Mouse (Mus musculus) liver, embryonic 15.5 days (tissue): ENCODE results near the gene Tmprss12. TPM values are rescaled to one million over a fixed set of nuclear protein-coding genes. Genes with fewer than 3 reads are reported as not detected.

Experiments
- ATAC-seq: fragments of 200-750 bp; cut with Nextera tagmentation; 2 replicates; pipeline ENCODE4 v1.8.0; 2017; ENCODE audit warnings: moderate number of reproducible peaks, mild to moderate bottlenecking, moderate library complexity; ENCODE audit not compliant: insufficient read depth
- H3K27ac ChIP-seq: fragments of 300-500 bp; sonication (generic); replicated peaks from 2 replicates; pipeline ENCODE4 v1.5.1; 2015; ENCODE audit warnings: mild to moderate bottlenecking, inconsistent platforms
- H3K27me3 ChIP-seq: fragments of 300-500 bp; sonication (generic); 2 replicates; pipeline ENCODE4 v1.6.1; 2015; ENCODE audit warnings: mild to moderate bottlenecking, inconsistent platforms
- H3K36me3 ChIP-seq: fragments of 300-500 bp; sonication (generic); replicated peaks from 2 replicates; pipeline ENCODE4 v1.6.1; 2015; ENCODE audit warnings: moderate library complexity, mild to moderate bottlenecking, inconsistent platforms
- H3K4me1 ChIP-seq: fragments of 300-500 bp; sonication (generic); replicated peaks from 2 replicates; pipeline ENCODE4 v1.6.1; 2015; ENCODE audit warnings: inconsistent platforms
- H3K4me2 ChIP-seq: fragments of 300-500 bp; sonication (generic); 2 replicates; pipeline ENCODE4 v1.6.1; 2015; ENCODE audit warnings: moderate library complexity, mild to moderate bottlenecking, inconsistent platforms
- H3K4me3 ChIP-seq: fragments of 300-500 bp; sonication (generic); replicated peaks from 2 replicates; pipeline ENCODE4 v1.5.1; 2015; ENCODE audit warnings: mild to moderate bottlenecking, inconsistent platforms
- H3K9ac ChIP-seq: fragments of 300-500 bp; sonication (generic); 2 replicates; pipeline ENCODE4 v1.6.1; 2015; ENCODE audit warnings: moderate library complexity, mild to moderate bottlenecking, inconsistent platforms
- H3K9me3 ChIP-seq: fragments of 300-500 bp; sonication (generic); replicated peaks from 2 replicates; pipeline ENCODE4 v1.6.1; 2016; ENCODE audit warnings: inconsistent platforms
- WGBS: fragments of 180-500 bp; shearing (Covaris S2); methylation state at CpG from one replicate; pipeline ENCODE4 v1.1.7; 2015; ENCODE audit warnings: mixed read lengths; ENCODE audit not compliant: insufficient replicate concordance; 5-methylcytosine and 5-hydroxymethylcytosine counted together
- polyA plus RNA-seq: library from polyadenylated mRNA; unstranded; fragments of >200 nt; fragmentation: Nextera tagmentation; extraction: Ambion mirVana; gene quantifications from 2 replicates; pipeline ENCODE4 v1.2.1, GENCODE M21; 2015

The Tmprss12 gene
- polyA plus RNA-seq: not detected in 2 replicates

- Histone ChIP-seq H3K27me3 (no peaks in the 10 kb centered on the region), H3K9me3 (0 out of 2 replicates have a peak, but pooled peaks cover 2% of the 10 kb centered on the region), H3K9ac (no peak within 1 kb of the TSS), H3K4me2 (no peak within 1 kb of the TSS), H3K4me3 (no peak within 1 kb of the TSS), H3K4me1 (no peaks in the 10 kb centered on the region), H3K36me3 (no peaks in the 10 kb centered on the region), H3K27ac (no peak within 1 kb of the TSS)
- ATAC-seq: no peak
- WGBS: 83% methylated on average over 20 of the region's 20 CpGs
These were observed at the start of gene Tmprss12 for GRCm38 (mm10) chr15:100280626-100281025. Tmprss12 (plus strand) TSS chr15:100280837.

- Histone ChIP-seq H3K4me3 (no peak overlapping the region; the same call in 1 of the 2 replicates), H3K27ac (0 out of 2 replicates have a peak overlapping the region, but pooled peaks have one; percentile 19), H3K4me2 (no peak overlapping the region; the same call in 1 of the 2 replicates), H3K4me1 (peaks cover 65% of the 10 kb centered on the region), H3K9ac (no peak overlapping the region), H3K36me3 (peaks cover 49% of the 10 kb centered on the region), H3K27me3 (no peaks in the 10 kb centered on the region), H3K9me3 (no peaks in the 10 kb centered on the region)
- no peak for ATAC-seq
- 63% methylated on average over 14 of the region's 14 CpGs for WGBS
These were observed 48.8 kb upstream of the Tmprss12 start for GRCm38 (mm10) chr15:100231616-100232525.

- 47% methylated on average over 12 of the region's 12 CpGs for WGBS
- no peaks in the 10 kb centered on the region for H3K27me3 ChIP-seq
These were observed 45.2 kb upstream of the Tmprss12 start for GRCm38 (mm10) chr15:100235208-100235965.

GRCm38 (mm10) chr15:100236952-100237351, 43.7 kb upstream of the Tmprss12 start:
- no peak for ATAC-seq
- no peak overlapping the region for H3K4me2 ChIP-seq
- H3K9me3 ChIP-seq: no peaks in the 10 kb centered on the region
- H3K36me3 ChIP-seq: peaks cover 98% of the 10 kb centered on the region
- 72% methylated on average over 6 of the region's 6 CpGs for WGBS
- H3K4me1 ChIP-seq: peaks cover 27% of the 10 kb centered on the region
- H3K4me3 ChIP-seq: no peak overlapping the region
- no peak overlapping the region for H3K9ac ChIP-seq
- H3K27ac ChIP-seq: no peak overlapping the region
- H3K27me3 ChIP-seq: no peaks in the 10 kb centered on the region

More at GRCm38 (mm10) chr15:100235208-100235965, 45.2 kb upstream of the Tmprss12 start:
- Histone ChIP-seq H3K27ac (peak overlapping the region; percentile 59), H3K4me2 (no peak overlapping the region), H3K9ac (no peak overlapping the region), H3K4me3 (no peak overlapping the region), H3K4me1 (peaks cover 43% of the 10 kb centered on the region), H3K36me3 (peaks cover 83% of the 10 kb centered on the region), H3K9me3 (no peaks in the 10 kb centered on the region)
- peak; percentile 25; the same call in 1 of the 2 replicates for ATAC-seq

GRCm38 (mm10) chr15:100241780-100242179, 38.9 kb upstream of the Tmprss12 start:
- Histone ChIP-seq H3K27ac (no peak overlapping the region), H3K27me3 (no peaks in the 10 kb centered on the region), H3K4me2 (no peak overlapping the region), H3K36me3 (peaks cover 99% of the 10 kb centered on the region), H3K4me3 (no peak overlapping the region), H3K4me1 (no peaks in the 10 kb centered on the region), H3K9ac (no peak overlapping the region), H3K9me3 (no peaks in the 10 kb centered on the region)
- 72% methylated on average over 6 of the region's 6 CpGs for WGBS
- no peak for ATAC-seq

GRCm38 (mm10) chr15:100245951-100246350, 34.7 kb upstream of the Tmprss12 start:
- no peak overlapping the region for H3K4me2 ChIP-seq

GRCm38 (mm10) chr15:100247296-100247695, 33.3 kb upstream of the Tmprss12 start:
- Histone ChIP-seq H3K4me2 (no peak overlapping the region), H3K4me1 (no peaks in the 10 kb centered on the region), H3K27ac (no peak overlapping the region), H3K4me3 (no peak overlapping the region), H3K9me3 (no peaks in the 10 kb centered on the region), H3K27me3 (no peaks in the 10 kb centered on the region), H3K9ac (no peak overlapping the region), H3K36me3 (peaks cover 100% of the 10 kb centered on the region)
- WGBS: 87% methylated on average over 9 of the region's 9 CpGs
- ATAC-seq: no peak

More at GRCm38 (mm10) chr15:100245951-100246350, 34.7 kb upstream of the Tmprss12 start:
- Histone ChIP-seq H3K9me3 (no peaks in the 10 kb centered on the region), H3K9ac (no peak overlapping the region), H3K4me3 (no peak overlapping the region), H3K27ac (no peak overlapping the region), H3K36me3 (peaks cover 100% of the 10 kb centered on the region), H3K4me1 (no peaks in the 10 kb centered on the region), H3K27me3 (no peaks in the 10 kb centered on the region)
- no peak for ATAC-seq
- 91% methylated on average over 7 of the region's 7 CpGs for WGBS

- 71% methylated on average over 6 of the region's 6 CpGs for WGBS
- Histone ChIP-seq H3K9me3 (no peaks in the 10 kb centered on the region), H3K4me1 (no peaks in the 10 kb centered on the region), H3K36me3 (peaks cover 99% of the 10 kb centered on the region), H3K4me3 (no peak overlapping the region), H3K9ac (no peak overlapping the region), H3K27ac (no peak overlapping the region), H3K27me3 (no peaks in the 10 kb centered on the region), H3K4me2 (no peak overlapping the region)
- no peak for ATAC-seq
These were observed 31.8 kb upstream of the Tmprss12 start for GRCm38 (mm10) chr15:100248665-100249433.

- WGBS: 86% methylated on average over 6 of the region's 6 CpGs
- H3K27me3 ChIP-seq: no peaks in the 10 kb centered on the region
- peaks cover 99% of the 10 kb centered on the region for H3K36me3 ChIP-seq
- no peaks in the 10 kb centered on the region for H3K9me3 ChIP-seq
- no peak overlapping the region for H3K4me3 ChIP-seq
- ATAC-seq: no peak
- no peak overlapping the region for H3K27ac ChIP-seq
- no peaks in the 10 kb centered on the region for H3K4me1 ChIP-seq
- H3K4me2 ChIP-seq: no peak overlapping the region
- H3K9ac ChIP-seq: no peak overlapping the region
These were observed 29.4 kb upstream of the Tmprss12 start for GRCm38 (mm10) chr15:100251153-100251780.

GRCm38 (mm10) chr15:100256386-100256785, 24.3 kb upstream of the Tmprss12 start:
- 80% methylated on average over 6 of the region's 6 CpGs for WGBS
- H3K4me1 ChIP-seq: no peaks in the 10 kb centered on the region

More at GRCm38 (mm10) chr15:100256386-100256785, 24.3 kb upstream of the Tmprss12 start:
- H3K27ac ChIP-seq: no peak overlapping the region
- no peak for ATAC-seq
- H3K27me3 ChIP-seq: no peaks in the 10 kb centered on the region
- no peak overlapping the region for H3K4me2 ChIP-seq
- H3K9me3 ChIP-seq: no peaks in the 10 kb centered on the region
- no peak overlapping the region for H3K4me3 ChIP-seq
- H3K36me3 ChIP-seq: peaks cover 87% of the 10 kb centered on the region
- H3K9ac ChIP-seq: no peak overlapping the region
